Mouse (Mus musculus) midbrain, embryonic 12.5 days (tissue): ENCODE results near the gene Oma1. TPM values are rescaled to one million over a fixed set of nuclear protein-coding genes. Genes with fewer than 3 reads are reported as not detected.

Source experiments
- ATAC-seq: fragments of 200-750 bp; cut with Nextera tagmentation; 2 replicates; pipeline ENCODE4 v1.8.0; 2017; ENCODE audit warnings: low read depth, moderate TSS enrichment, moderate library complexity; ENCODE audit not compliant: low FRiP score
- H3K27ac ChIP-seq: fragments of 300-500 bp; sonication (generic); replicated peaks from 2 replicates; pipeline ENCODE4 v1.5.1; 2016; ENCODE audit warnings: mild to moderate bottlenecking
- H3K27me3 ChIP-seq: fragments of 300-500 bp; sonication (generic); 2 replicates; pipeline ENCODE4 v1.6.1; 2016; ENCODE audit warnings: mild to moderate bottlenecking
- H3K36me3 ChIP-seq: fragments of 300-500 bp; sonication (generic); 2 replicates; pipeline ENCODE4 v1.6.1; 2016
- H3K4me1 ChIP-seq: fragments of 300-500 bp; sonication (generic); 2 replicates; pipeline ENCODE4 v1.6.1; 2016
- H3K4me2 ChIP-seq: fragments of 300-500 bp; sonication (generic); replicated peaks from 2 replicates; pipeline ENCODE4 v1.6.1; 2016; ENCODE audit warnings: mild to moderate bottlenecking, moderate library complexity
- H3K4me3 ChIP-seq: fragments of 300-500 bp; sonication (generic); 2 replicates; pipeline ENCODE4 v1.5.1; 2016; ENCODE audit warnings: mild to moderate bottlenecking
- H3K9ac ChIP-seq: fragments of 300-500 bp; sonication (generic); replicated peaks from 2 replicates; pipeline ENCODE4 v1.6.1; 2016; ENCODE audit warnings: mild to moderate bottlenecking, moderate library complexity
- H3K9me3 ChIP-seq: fragments of 300-500 bp; sonication (generic); 2 replicates; pipeline ENCODE4 v1.6.1; 2016; ENCODE audit warnings: mild to moderate bottlenecking
- WGBS: fragments of 180-500 bp; shearing (Covaris S2); methylation state at CpG from one replicate; pipeline ENCODE4 v1.1.7; 2016; 5-methylcytosine and 5-hydroxymethylcytosine counted together
- polyA plus RNA-seq: library from polyadenylated mRNA; unstranded; fragments of >200 nt; fragmentation: Nextera tagmentation; extraction: Ambion mirVana; gene quantifications from 2 replicates; pipeline ENCODE4 v1.2.1, GENCODE M21; 2016

The Oma1 gene
- 12.6 and 13.3 TPM in 2 replicates for polyA plus RNA-seq

DNA sequence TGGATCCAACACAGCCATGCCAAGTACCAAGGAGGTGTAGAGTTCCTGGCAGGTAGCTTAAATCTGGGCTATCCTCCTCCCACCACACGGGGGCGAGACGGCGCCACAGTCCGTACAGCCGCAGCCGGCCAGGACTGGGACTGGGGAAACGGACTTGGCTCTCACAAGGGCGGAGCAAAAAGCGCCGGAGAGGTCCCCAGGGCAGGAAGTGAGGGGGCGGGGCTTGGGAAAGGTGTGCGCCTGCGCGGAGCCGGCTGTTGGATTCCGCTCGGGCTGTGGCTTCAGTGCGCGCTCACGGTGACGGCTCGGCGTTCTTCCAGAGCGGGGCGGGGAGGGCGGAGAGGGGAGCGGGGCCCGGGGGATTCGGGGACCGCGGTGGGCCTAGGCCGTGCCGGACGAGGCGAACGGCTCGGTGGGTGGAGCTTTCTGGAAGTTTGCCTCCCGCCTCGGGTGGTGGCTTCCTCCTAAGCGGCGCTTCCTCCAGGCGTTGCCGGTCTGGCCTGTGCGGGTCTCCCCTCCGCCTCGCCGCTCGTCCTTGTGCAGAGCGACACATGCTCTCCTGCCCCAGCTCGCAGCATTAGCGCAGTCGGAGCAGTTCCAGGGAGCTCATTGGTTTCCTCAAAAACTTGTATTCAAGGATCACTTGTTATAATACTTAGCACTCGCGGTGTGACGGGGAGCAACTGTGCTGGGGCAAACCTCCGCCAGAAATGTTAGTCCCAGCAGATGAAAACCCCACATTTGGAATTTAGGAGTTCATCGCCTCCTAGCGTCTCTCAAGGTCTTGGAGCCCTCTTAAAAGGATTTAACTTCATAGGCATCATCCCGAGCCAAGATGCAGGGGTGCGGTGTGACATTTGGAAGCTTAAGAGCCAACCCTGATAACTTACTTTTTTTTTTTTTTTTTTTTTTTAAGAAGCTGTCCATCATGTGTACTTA lies at the start of gene Oma1:
Gene Oma1, plus strand, starts transcription at position 226 of the 939 bp plus-strand sequence.
- peak within 1 kb of the TSS; percentile 62 for H3K4me3 ChIP-seq
- H3K9ac ChIP-seq = peak within 1 kb of the TSS; percentile 65
- H3K27ac ChIP-seq = peak within 1 kb of the TSS; percentile 95
- WGBS = under 1% methylated on average over 61 of the region's 61 CpGs
- H3K36me3 ChIP-seq = no peaks in the 10 kb centered on the region
- peak; percentile 99 for ATAC-seq
- H3K4me1 ChIP-seq = peaks cover 11% of the 10 kb centered on the region
- H3K27me3 ChIP-seq = no peaks in the 10 kb centered on the region
- no peaks in the 10 kb centered on the region for H3K9me3 ChIP-seq
- peak within 1 kb of the TSS; percentile 63 for H3K4me2 ChIP-seq

- Histone ChIP-seq H3K27ac (no peak overlapping the region), H3K36me3 (no peaks in the 10 kb centered on the region)
- no peak for ATAC-seq
These were observed 49.7 kb upstream of the Oma1 start for GRCm38 (mm10) chr4:103263812-103264396.

DNA sequence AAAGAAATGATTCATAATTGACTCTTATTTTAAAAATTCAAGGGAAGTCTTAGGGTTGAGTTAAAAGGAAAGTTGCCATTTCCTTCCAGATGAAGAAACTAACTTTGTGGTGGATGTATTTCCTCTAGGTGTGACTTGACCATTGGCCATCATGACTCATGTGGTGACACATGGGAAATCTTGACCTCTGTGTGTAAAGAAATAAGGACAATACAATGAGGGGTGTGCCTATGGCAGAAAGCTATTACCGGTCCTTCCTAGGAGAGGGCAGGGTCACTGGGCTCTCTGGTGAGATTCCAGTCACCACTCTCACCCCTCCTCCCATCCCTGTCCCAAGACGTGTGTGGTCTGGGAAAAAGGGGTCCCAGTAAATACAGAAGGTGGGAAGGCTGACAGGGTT lies 48.4 kb upstream of the Oma1 start:
- Histone ChIP-seq H3K4me1 (0 out of 2 replicates have a peak, but pooled peaks cover 4% of the 10 kb centered on the region), H3K4me3 (no peak overlapping the region), H3K9ac (no peak overlapping the region), H3K9me3 (no peaks in the 10 kb centered on the region), H3K27me3 (no peaks in the 10 kb centered on the region), H3K4me2 (no peak overlapping the region), H3K27ac (no peak overlapping the region), H3K36me3 (no peaks in the 10 kb centered on the region)
- ATAC-seq = no peak
- 63% methylated on average over 2 of the region's 2 CpGs for WGBS

More at GRCm38 (mm10) chr4:103263812-103264396, 49.7 kb upstream of the Oma1 start:
- H3K9me3 ChIP-seq = no peaks in the 10 kb centered on the region
- H3K9ac ChIP-seq = no peak overlapping the region
- H3K27me3 ChIP-seq = no peaks in the 10 kb centered on the region
- H3K4me2 ChIP-seq = no peak overlapping the region
- 0 out of 2 replicates have a peak, but pooled peaks cover 4% of the 10 kb centered on the region for H3K4me1 ChIP-seq
- WGBS = 37% methylated on average over 8 of the region's 8 CpGs
- no peak overlapping the region for H3K4me3 ChIP-seq

DNA sequence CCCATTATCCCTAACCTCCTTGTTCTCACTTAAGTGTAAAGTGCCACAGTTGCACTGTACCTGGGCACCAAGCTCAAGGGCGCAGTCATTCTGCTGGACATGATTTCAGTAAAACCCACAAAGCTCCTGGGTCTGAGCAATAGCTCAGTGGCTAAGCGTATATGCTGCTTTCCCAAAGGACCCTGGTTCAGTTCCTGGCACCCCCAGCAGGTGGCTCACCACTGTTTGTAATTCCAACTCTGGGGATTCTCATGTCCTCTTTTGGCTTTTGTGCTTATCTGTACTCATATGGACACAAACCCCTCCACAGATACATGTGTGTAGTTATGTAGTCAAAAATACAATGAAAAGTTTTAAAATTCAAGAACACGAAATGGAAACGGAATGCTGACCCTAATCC lies 44.3 kb upstream of the Oma1 start:
- Histone ChIP-seq H3K4me2 (no peak overlapping the region), H3K9ac (no peak overlapping the region), H3K4me3 (no peak overlapping the region), H3K27ac (no peak overlapping the region), H3K4me1 (no peaks in the 10 kb centered on the region), H3K27me3 (no peaks in the 10 kb centered on the region), H3K9me3 (no peaks in the 10 kb centered on the region), H3K36me3 (no peaks in the 10 kb centered on the region)
- no peak for ATAC-seq
- WGBS = 85% methylated on average over 4 of the region's 4 CpGs

- Histone ChIP-seq H3K9ac (no peak overlapping the region), H3K27me3 (no peaks in the 10 kb centered on the region), H3K9me3 (no peaks in the 10 kb centered on the region), H3K27ac (no peak overlapping the region), H3K36me3 (no peaks in the 10 kb centered on the region), H3K4me2 (no peak overlapping the region), H3K4me1 (no peaks in the 10 kb centered on the region), H3K4me3 (no peak overlapping the region)
- 86% methylated on average over 7 of the region's 8 CpGs for WGBS
- ATAC-seq = no peak
These were observed 40.6 kb upstream of the Oma1 start for GRCm38 (mm10) chr4:103273021-103273420.

GRCm38 (mm10) chr4:103288342-103288741 lies 25.3 kb upstream of the Oma1 start:
- 89% methylated on average over 7 of the region's 7 CpGs for WGBS
- ATAC-seq = no peak

GRCm38 (mm10) chr4:103290763-103291162 lies 22.8 kb upstream of the Oma1 start, which contains the start of gene 4921539E11Rik:
TSS of gene 4921539E11Rik (minus strand) at chr4:103290863.
- Histone ChIP-seq H3K4me2 (no peak within 1 kb of the TSS), H3K9me3 (no peaks in the 10 kb centered on the region), H3K4me3 (no peak within 1 kb of the TSS), H3K4me1 (no peaks in the 10 kb centered on the region), H3K27me3 (no peaks in the 10 kb centered on the region), H3K36me3 (no peaks in the 10 kb centered on the region), H3K9ac (no peak within 1 kb of the TSS), H3K27ac (no peak within 1 kb of the TSS)
- ATAC-seq = no peak
- WGBS = 61% methylated on average over 2 of the region's 2 CpGs

More at GRCm38 (mm10) chr4:103288342-103288741, 25.3 kb upstream of the Oma1 start:
- Histone ChIP-seq H3K36me3 (no peaks in the 10 kb centered on the region), H3K4me3 (no peak overlapping the region), H3K27me3 (no peaks in the 10 kb centered on the region), H3K27ac (no peak overlapping the region), H3K9me3 (no peaks in the 10 kb centered on the region), H3K9ac (no peak overlapping the region), H3K4me1 (no peaks in the 10 kb centered on the region), H3K4me2 (no peak overlapping the region)

GRCm38 (mm10) chr4:103299342-103299741 lies 14.3 kb upstream of the Oma1 start:
- no peak overlapping the region for H3K4me2 ChIP-seq
- WGBS = 81% methylated on average over 10 of the region's 10 CpGs

DNA sequence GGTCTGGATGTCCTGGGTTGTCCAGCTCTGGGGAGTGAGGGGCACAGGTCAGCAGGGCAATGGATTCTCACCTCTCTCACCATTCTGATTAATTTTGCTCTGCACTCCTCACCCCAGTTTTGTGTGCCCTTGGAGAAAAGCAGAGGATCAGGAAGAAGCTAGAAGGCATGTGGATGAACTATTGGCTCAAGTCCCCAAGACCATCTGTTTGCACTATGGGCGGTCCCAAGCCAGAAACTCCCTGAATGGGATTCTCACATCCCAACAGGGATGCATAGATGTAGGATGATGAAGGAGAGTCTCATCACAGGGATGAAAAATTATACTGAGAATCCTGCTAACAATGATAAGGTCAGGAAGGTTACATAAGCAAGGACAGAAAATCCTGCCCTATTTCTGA lies 9.8 kb upstream of the Oma1 start:
- 100% methylated on average over 1 of the region's 1 CpGs for WGBS

More at GRCm38 (mm10) chr4:103299342-103299741, 14.3 kb upstream of the Oma1 start:
- no peak overlapping the region for H3K4me3 ChIP-seq
- no peak overlapping the region for H3K9ac ChIP-seq
- no peaks in the 10 kb centered on the region for H3K36me3 ChIP-seq
- no peaks in the 10 kb centered on the region for H3K9me3 ChIP-seq
- H3K27ac ChIP-seq = no peak overlapping the region
- H3K4me1 ChIP-seq = no peaks in the 10 kb centered on the region
- ATAC-seq = no peak
- no peaks in the 10 kb centered on the region for H3K27me3 ChIP-seq

GRCm38 (mm10) chr4:103314526-103314910 lies 906 bp downstream of the Oma1 start:
- H3K4me3 ChIP-seq = peak overlapping the region; percentile 62
- H3K4me2 ChIP-seq = peak overlapping the region; percentile 63
- H3K27ac ChIP-seq = no peak overlapping the region
- no peak overlapping the region for H3K9ac ChIP-seq
- no peaks in the 10 kb centered on the region for H3K27me3 ChIP-seq
- ATAC-seq = no peak
- H3K4me1 ChIP-seq = peaks cover 11% of the 10 kb centered on the region
- 20% methylated on average over 3 of the region's 3 CpGs for WGBS
- H3K9me3 ChIP-seq = no peaks in the 10 kb centered on the region
- H3K36me3 ChIP-seq = no peaks in the 10 kb centered on the region

More for the DNA sequence above, 9.8 kb upstream of the Oma1 start:
- Histone ChIP-seq H3K27me3 (no peaks in the 10 kb centered on the region), H3K36me3 (no peaks in the 10 kb centered on the region), H3K4me2 (no peak overlapping the region), H3K9ac (no peak overlapping the region), H3K27ac (no peak overlapping the region), H3K4me1 (no peaks in the 10 kb centered on the region), H3K9me3 (no peaks in the 10 kb centered on the region), H3K4me3 (no peak overlapping the region)
- ATAC-seq = no peak

DNA sequence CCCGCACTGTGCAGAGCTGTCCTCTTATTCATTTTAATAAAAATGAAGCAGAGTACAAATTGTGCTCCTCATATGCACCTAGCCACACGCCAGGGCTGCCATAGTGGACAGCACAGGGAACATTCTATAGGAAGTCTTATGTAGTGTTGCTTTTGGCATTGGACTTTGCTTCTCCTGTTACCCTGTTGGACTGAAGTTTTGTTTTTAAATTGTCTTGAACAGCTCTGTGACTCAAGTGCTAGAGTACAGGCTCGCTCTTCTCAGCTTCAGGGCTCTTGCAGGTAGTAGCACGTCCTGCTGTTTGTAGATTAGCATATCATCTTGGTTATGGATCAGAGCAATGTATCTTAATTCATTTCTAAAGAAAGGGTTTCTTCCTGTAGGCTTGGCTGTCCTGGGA lies 2.2 kb downstream of the Oma1 start:
- WGBS = 91% methylated on average over 4 of the region's 4 CpGs
- H3K36me3 ChIP-seq = no peaks in the 10 kb centered on the region
- no peak for ATAC-seq
- no peak overlapping the region for H3K4me2 ChIP-seq
- no peaks in the 10 kb centered on the region for H3K27me3 ChIP-seq
- H3K27ac ChIP-seq = no peak overlapping the region
- H3K4me1 ChIP-seq = peaks cover 11% of the 10 kb centered on the region
- no peak overlapping the region for H3K9ac ChIP-seq
- no peak overlapping the region for H3K4me3 ChIP-seq
- H3K9me3 ChIP-seq = no peaks in the 10 kb centered on the region

DNA sequence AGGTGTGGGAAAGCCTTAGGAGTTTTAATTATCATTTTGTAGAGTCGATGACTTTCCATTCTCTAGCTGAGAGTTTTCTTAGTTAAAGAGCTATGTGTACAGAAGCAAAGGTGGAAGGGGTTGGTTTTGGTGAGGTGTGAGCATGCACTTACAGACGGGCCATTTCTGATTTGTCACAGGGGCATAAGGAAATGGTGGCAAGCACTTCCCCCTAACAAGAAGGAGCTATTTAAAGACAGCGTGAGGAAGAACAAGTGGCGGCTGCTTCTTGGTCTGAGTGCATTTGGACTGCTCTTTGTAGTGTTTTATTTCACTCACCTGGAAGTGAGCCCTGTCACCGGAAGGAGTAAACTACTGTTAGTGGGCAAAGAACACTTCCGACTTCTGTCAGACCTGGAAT lies 7.8 kb downstream of the Oma1 start:
- 0 out of 2 replicates have a peak, but pooled peaks cover 2% of the 10 kb centered on the region for H3K4me1 ChIP-seq
- 89% methylated on average over 6 of the region's 6 CpGs for WGBS
- ATAC-seq = no peak

More for the DNA sequence above, 7.8 kb downstream of the Oma1 start:
- Histone ChIP-seq H3K36me3 (no peaks in the 10 kb centered on the region), H3K27ac (no peak overlapping the region), H3K4me2 (no peak overlapping the region), H3K27me3 (no peaks in the 10 kb centered on the region), H3K9me3 (no peaks in the 10 kb centered on the region), H3K4me3 (no peak overlapping the region), H3K9ac (no peak overlapping the region)
